Mouse (Mus musculus) erythroblast, embryonic 14.5 days (primary cell): Measurements from ENCODE around the gene Stox1.

Experiments
- GATA1 ChIP-seq: IDR thresholded peaks from 2 replicates; pipeline ENCODE4 v1.6.1; 2012; ENCODE audit warnings: low read length, inconsistent platforms, mixed read lengths
- TAL1 ChIP-seq: IDR thresholded peaks from 3 replicates; pipeline ENCODE4 v1.6.1; 2012; ENCODE audit warnings: low read length, inconsistent platforms, mixed read lengths

GRCm38 (mm10) chr10:62739961-62740737, 14.2 kb upstream of the Stox1 start:
- TF ChIP-seq TAL1 (no peak), GATA1 (no peak)
